Mouse (Mus musculus) neural tube, embryonic 12.5 days (tissue): ENCODE results near the gene Fam19a4. TPM values are rescaled to one million over a fixed set of nuclear protein-coding genes. Genes with fewer than 3 reads are reported as not detected.

Experiments used
- ATAC-seq: fragments of 200-750 bp; cut with Nextera tagmentation; 2 replicates; pipeline ENCODE4 v1.8.0; 2017; ENCODE audit warnings: low read depth, mild to moderate bottlenecking, moderate TSS enrichment, moderate library complexity; ENCODE audit not compliant: low FRiP score
- H3K27ac ChIP-seq: fragments of 300-500 bp; sonication (generic); 2 replicates; pipeline ENCODE4 v1.5.1; 2016
- H3K27me3 ChIP-seq: fragments of 300-500 bp; sonication (generic); replicated peaks from 2 replicates; pipeline ENCODE4 v1.6.1; 2016; ENCODE audit warnings: mild to moderate bottlenecking
- H3K36me3 ChIP-seq: fragments of 300-500 bp; sonication (generic); 2 replicates; pipeline ENCODE4 v1.6.1; 2016; ENCODE audit warnings: mild to moderate bottlenecking
- H3K4me1 ChIP-seq: fragments of 300-500 bp; sonication (generic); 2 replicates; pipeline ENCODE4 v1.6.1; 2016
- H3K4me2 ChIP-seq: fragments of 300-500 bp; sonication (generic); replicated peaks from 2 replicates; pipeline ENCODE4 v1.6.1; 2016; ENCODE audit warnings: mild to moderate bottlenecking
- H3K4me3 ChIP-seq: fragments of 300-500 bp; sonication (generic); 2 replicates; pipeline ENCODE4 v1.5.1; 2016
- H3K9ac ChIP-seq: fragments of 300-500 bp; sonication (generic); 2 replicates; pipeline ENCODE4 v1.6.1; 2016; ENCODE audit warnings: mild to moderate bottlenecking
- H3K9me3 ChIP-seq: fragments of 300-500 bp; sonication (generic); 2 replicates; pipeline ENCODE4 v1.6.1; 2016; ENCODE audit warnings: mild to moderate bottlenecking
- WGBS: fragments of 180-500 bp; shearing (Covaris S2); methylation state at CpG from one replicate; pipeline ENCODE4 v1.1.7; 2016; 5-methylcytosine and 5-hydroxymethylcytosine counted together
- polyA plus RNA-seq: library from polyadenylated mRNA; unstranded; fragments of >200 nt; fragmentation: Nextera tagmentation; extraction: Ambion mirVana; gene quantifications from 2 replicates; pipeline ENCODE4 v1.2.1, GENCODE M21; 2016

Fam19a4 gene
- polyA plus RNA-seq, 1 experiment from 2014 or later: 8.5 TPM

DNA sequence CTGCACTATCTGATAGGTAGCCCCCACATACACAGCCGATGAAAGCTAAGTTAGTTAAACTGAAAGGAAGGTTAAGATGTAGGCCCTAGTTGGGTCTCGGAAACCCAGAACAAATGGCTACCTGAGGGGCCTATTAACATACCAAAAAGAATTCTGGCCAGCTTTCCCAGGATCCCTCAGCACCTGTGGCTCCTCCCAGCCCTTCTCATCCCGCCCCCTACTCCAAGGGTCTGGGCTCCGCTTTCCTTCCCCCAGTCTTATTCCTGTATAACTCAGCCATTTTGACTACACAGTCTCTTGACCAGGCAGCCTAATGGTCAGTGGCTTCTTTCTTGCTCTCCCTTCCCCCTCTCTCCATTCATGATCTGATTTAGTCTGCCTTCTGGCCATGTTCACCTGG lies 13.7 kb downstream of the Fam19a4 start:
- no peak for ATAC-seq
- Histone ChIP-seq H3K27ac (no peak overlapping the region), H3K4me3 (no peak overlapping the region), H3K27me3 (no peaks in the 10 kb centered on the region), H3K9ac (no peak overlapping the region), H3K9me3 (no peaks in the 10 kb centered on the region), H3K36me3 (no peaks in the 10 kb centered on the region), H3K4me1 (0 out of 2 replicates have a peak, but pooled peaks cover 8% of the 10 kb centered on the region), H3K4me2 (no peak overlapping the region)
- 83% methylated on average over 4 of the region's 4 CpGs for WGBS

DNA sequence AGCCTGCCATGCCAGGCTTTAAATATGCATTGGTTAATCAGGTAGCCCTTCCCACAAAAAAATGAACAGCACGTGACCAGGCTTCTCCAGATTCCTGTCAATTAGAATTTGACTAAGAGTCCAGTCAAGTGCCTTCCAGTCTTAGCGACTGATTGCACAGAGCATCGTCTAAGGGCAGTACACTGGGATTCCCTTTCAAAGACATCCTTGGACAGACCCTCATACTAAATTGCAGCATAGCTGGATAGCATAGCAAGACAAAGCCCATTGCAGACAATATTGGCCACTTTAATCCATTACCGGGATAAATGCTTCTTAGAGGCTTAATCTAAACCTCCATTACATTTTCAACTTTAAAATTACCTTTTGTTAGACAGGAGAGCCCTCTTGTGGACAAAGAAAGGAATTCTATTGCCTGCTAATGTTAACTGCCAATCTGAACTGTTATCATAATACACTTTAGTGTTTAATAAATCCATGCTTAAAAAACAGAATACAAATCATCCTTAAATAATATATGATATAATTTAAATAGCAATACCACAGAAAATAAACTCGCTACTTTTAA lies 33.0 kb downstream of the Fam19a4 start:
- H3K9ac ChIP-seq: no peak overlapping the region
- no peak overlapping the region for H3K27ac ChIP-seq
- no peaks in the 10 kb centered on the region for H3K27me3 ChIP-seq
- H3K9me3 ChIP-seq: no peaks in the 10 kb centered on the region
- no peak overlapping the region for H3K4me3 ChIP-seq
- WGBS: 57% methylated on average over 5 of the region's 5 CpGs
- H3K36me3 ChIP-seq: no peaks in the 10 kb centered on the region
- no peak overlapping the region for H3K4me2 ChIP-seq
- peak; percentile 50; the same call in 1 of the 2 replicates for ATAC-seq
- H3K4me1 ChIP-seq: no peaks in the 10 kb centered on the region

- no peaks in the 10 kb centered on the region for H3K4me1 ChIP-seq
- no peaks in the 10 kb centered on the region for H3K27me3 ChIP-seq
- H3K27ac ChIP-seq: no peak overlapping the region
- no peaks in the 10 kb centered on the region for H3K9me3 ChIP-seq
- no peak overlapping the region for H3K4me2 ChIP-seq
- H3K4me3 ChIP-seq: no peak overlapping the region
- 71% methylated on average over 2 of the region's 2 CpGs for WGBS
- H3K36me3 ChIP-seq: no peaks in the 10 kb centered on the region
- no peak overlapping the region for H3K9ac ChIP-seq
- ATAC-seq: no peak
Observed at GRCm38 (mm10) chr6:97019323-97019722, 40.9 kb downstream of the Fam19a4 start.

DNA sequence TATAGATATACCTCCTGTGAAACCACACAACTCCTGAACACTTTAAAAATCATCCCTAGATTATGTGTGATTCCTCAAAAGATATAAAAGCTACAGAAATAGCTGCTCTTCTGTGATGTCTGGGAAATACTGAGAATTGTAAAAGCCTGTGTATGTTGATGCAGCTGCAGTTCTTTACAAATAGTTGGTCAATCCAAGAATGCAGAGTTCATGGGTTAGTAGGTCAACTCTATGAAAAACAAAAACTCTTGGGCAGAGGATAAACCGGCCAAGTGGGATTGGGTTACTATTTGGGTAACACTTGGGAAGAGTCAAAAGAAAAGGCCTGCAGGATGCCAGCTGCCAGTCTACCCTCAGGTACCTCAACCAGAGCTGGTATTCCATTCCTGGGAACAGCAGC lies 43.5 kb downstream of the Fam19a4 start:
- Histone ChIP-seq H3K36me3 (no peaks in the 10 kb centered on the region), H3K9ac (no peak overlapping the region), H3K27me3 (no peaks in the 10 kb centered on the region), H3K4me1 (no peaks in the 10 kb centered on the region), H3K4me2 (no peak overlapping the region), H3K4me3 (no peak overlapping the region), H3K27ac (no peak overlapping the region), H3K9me3 (no peaks in the 10 kb centered on the region)
- no peak for ATAC-seq
- 85% methylated on average over 1 of the region's 1 CpGs for WGBS

DNA sequence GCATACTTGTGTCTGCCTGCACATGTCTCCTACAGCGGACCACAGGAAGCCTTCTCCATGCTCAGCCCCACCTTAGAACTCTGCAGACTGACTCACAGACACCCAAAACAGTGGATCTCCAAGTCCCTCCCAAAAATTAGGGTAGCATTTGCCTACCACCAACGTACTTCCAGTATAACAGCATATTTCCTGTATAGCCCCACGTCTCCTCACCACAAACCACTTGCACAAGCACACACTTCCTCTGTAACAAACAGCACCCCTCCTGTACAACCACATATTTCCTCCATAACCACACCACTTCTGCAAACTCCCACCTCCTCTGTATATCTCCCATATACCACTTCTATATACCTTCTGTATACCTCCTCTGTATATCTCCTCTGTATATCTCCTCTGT lies 44.2 kb downstream of the Fam19a4 start:
- H3K9ac ChIP-seq: no peak overlapping the region
- H3K4me2 ChIP-seq: no peak overlapping the region
- H3K27ac ChIP-seq: no peak overlapping the region
- H3K27me3 ChIP-seq: no peaks in the 10 kb centered on the region
- no peak for ATAC-seq
- H3K4me1 ChIP-seq: no peaks in the 10 kb centered on the region
- no peaks in the 10 kb centered on the region for H3K36me3 ChIP-seq
- 83% methylated on average over 3 of the region's 3 CpGs for WGBS
- H3K4me3 ChIP-seq: no peak overlapping the region
- H3K9me3 ChIP-seq: no peaks in the 10 kb centered on the region

DNA sequence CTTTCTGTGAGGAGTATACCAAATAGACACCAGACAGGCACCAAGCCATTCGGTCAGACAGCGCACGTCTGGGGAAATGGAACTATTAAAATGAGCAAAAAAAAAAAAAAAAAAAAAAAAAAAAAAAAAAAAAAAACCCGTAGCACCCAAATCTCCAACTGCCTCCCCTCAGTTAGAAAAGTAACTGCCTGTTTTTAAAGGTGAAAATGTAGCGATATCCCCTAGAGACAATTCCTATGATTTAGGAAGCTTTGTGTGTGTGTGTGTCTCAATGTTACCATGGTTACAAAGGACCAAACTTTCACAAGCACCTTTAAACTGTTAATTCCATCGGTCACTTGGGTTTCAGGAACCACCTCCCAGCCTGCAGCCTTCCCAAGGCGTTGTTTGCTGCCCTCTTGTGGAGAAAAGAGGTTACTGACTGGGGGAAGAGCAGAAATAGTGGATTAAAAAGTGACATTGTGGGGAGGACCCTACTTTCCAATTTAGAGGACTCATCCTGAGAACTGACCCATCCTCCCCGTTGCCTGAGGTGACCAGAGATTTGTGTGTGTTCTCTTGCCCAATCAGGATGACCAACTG lies 53.6 kb downstream of the Fam19a4 start:
- Histone ChIP-seq H3K9me3 (no peaks in the 10 kb centered on the region), H3K36me3 (no peaks in the 10 kb centered on the region), H3K27me3 (no peaks in the 10 kb centered on the region; the same call in 1 of the 2 replicates), H3K27ac (no peak overlapping the region), H3K4me1 (no peaks in the 10 kb centered on the region), H3K9ac (no peak overlapping the region), H3K4me3 (no peak overlapping the region), H3K4me2 (no peak overlapping the region)
- 41% methylated on average over 8 of the region's 8 CpGs for whole genome bisulfite sequencing
- ATAC-seq: no peak

DNA sequence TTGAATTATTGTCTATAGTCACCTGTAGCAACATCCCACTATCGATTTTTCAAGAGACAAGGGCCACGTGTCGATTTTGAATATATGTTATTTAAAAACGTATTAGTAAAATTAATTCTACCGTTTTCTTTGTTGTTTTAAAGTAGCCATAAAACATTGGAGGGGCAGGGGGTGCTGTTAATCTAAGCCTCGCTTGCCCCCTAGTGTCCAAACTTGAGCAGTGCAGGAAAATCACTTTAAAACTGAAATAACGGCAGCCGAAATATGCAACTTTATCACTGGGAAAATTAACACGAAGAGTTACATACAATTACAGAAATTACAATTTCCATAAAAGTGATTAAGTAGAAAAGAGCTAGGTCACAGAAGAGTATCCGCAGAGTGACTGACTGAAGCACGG lies 55.2 kb downstream of the Fam19a4 start:
- no peak overlapping the region for H3K9ac ChIP-seq
- H3K27me3 ChIP-seq: no peaks in the 10 kb centered on the region; the same call in 1 of the 2 replicates
- H3K4me1 ChIP-seq: no peaks in the 10 kb centered on the region
- no peak overlapping the region for H3K4me3 ChIP-seq
- H3K9me3 ChIP-seq: no peaks in the 10 kb centered on the region
- no peak for ATAC-seq
- no peak overlapping the region for H3K4me2 ChIP-seq
- H3K36me3 ChIP-seq: no peaks in the 10 kb centered on the region
- H3K27ac ChIP-seq: no peak overlapping the region
- 22% methylated on average over 11 of the region's 11 CpGs for WGBS

DNA sequence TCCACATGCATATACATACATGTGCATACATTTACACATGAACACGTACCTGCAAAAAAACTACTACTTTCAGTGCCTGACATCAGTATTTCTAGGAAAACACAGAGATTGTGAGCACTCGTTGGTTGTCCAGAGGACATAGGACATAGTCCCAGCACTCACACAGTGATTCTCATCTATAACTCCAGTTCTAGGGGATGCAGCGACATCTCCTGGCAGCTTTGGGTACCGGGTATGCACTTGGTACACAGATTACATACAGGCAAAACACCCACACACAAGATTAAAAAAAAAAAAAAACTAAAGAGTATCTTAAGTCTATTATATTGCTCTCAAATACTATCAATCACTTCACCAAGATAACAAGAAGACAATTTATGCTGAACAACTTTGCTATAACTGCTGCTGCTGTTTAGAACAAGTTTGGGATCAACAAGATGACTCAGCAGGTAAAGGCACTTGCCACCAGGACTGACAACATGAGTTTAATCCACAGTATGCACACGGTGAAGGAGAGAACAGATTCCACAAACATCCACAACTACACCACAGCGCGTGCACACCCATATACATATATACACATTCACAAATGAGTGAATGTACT lies 64.6 kb downstream of the Fam19a4 start:
- H3K36me3 ChIP-seq: no peaks in the 10 kb centered on the region
- no peaks in the 10 kb centered on the region for H3K9me3 ChIP-seq
- WGBS: 88% methylated on average over 7 of the region's 7 CpGs
- H3K4me2 ChIP-seq: no peak overlapping the region
- no peak for ATAC-seq
- H3K27me3 ChIP-seq: no peaks in the 10 kb centered on the region
- no peak overlapping the region for H3K27ac ChIP-seq
- H3K9ac ChIP-seq: no peak overlapping the region
- H3K4me3 ChIP-seq: no peak overlapping the region
- H3K4me1 ChIP-seq: no peaks in the 10 kb centered on the region

GRCm38 (mm10) chr6:96991741-96992140 lies 68.5 kb downstream of the Fam19a4 start:
- H3K4me3 ChIP-seq: no peak overlapping the region
- H3K9me3 ChIP-seq: no peaks in the 10 kb centered on the region
- no peaks in the 10 kb centered on the region for H3K4me1 ChIP-seq
- no peak overlapping the region for H3K9ac ChIP-seq
- 88% methylated on average over 1 of the region's 1 CpGs for WGBS
- H3K27me3 ChIP-seq: no peaks in the 10 kb centered on the region
- no peak overlapping the region for H3K27ac ChIP-seq
- no peaks in the 10 kb centered on the region for H3K36me3 ChIP-seq
- H3K4me2 ChIP-seq: no peak overlapping the region
- ATAC-seq: no peak

DNA sequence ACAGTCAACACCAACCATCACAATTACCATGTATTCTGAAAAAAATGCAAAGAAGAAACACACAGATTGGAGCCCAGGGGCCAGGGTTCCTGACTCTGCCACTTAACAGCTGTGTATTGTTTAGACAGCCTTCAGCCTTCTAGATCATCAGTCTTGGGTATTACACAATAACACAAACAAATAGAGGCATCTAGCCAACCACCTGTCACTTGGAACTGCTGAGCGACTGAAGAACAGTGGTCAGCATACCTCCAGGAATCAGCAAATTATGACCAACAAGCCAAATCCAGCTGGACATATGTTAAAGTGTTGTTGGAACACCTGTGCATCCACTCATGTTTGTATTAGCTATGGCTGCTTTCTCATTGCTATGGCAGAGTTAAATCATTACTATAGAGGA lies 82.7 kb downstream of the Fam19a4 start:
- H3K9me3 ChIP-seq: no peaks in the 10 kb centered on the region
- WGBS: 92% methylated on average over 1 of the region's 1 CpGs
- H3K9ac ChIP-seq: no peak overlapping the region
- H3K4me2 ChIP-seq: no peak overlapping the region
- H3K36me3 ChIP-seq: no peaks in the 10 kb centered on the region
- H3K27ac ChIP-seq: no peak overlapping the region
- H3K4me1 ChIP-seq: no peaks in the 10 kb centered on the region
- no peaks in the 10 kb centered on the region for H3K27me3 ChIP-seq
- ATAC-seq: no peak
- no peak overlapping the region for H3K4me3 ChIP-seq

DNA sequence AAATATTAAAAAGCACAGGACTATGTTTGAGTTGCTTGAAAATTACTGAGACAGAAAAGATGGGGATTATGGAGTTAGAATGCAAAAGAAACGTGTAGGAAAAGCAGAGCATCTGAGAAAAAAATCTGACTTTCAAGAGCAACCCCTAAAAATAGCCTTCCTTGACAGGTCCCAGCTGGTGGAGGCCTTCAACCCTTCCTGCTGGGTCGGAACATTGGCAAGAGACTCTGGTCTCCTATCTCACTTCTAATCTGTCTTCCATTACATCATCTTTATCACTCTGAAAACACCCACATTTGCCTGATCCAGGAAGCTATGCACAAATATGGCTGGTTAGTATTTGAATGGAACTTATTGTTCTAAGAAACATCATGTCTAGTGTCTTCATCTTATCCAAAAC lies 115.4 kb downstream of the Fam19a4 start:
- no peak overlapping the region for H3K9ac ChIP-seq
- no peaks in the 10 kb centered on the region for H3K9me3 ChIP-seq
- no peak for ATAC-seq
- no peak overlapping the region for H3K4me2 ChIP-seq
- H3K4me3 ChIP-seq: no peak overlapping the region
- H3K27me3 ChIP-seq: no peaks in the 10 kb centered on the region
- 63% methylated on average over 2 of the region's 2 CpGs for WGBS
- no peak overlapping the region for H3K27ac ChIP-seq
- no peaks in the 10 kb centered on the region for H3K4me1 ChIP-seq
- no peaks in the 10 kb centered on the region for H3K36me3 ChIP-seq

DNA sequence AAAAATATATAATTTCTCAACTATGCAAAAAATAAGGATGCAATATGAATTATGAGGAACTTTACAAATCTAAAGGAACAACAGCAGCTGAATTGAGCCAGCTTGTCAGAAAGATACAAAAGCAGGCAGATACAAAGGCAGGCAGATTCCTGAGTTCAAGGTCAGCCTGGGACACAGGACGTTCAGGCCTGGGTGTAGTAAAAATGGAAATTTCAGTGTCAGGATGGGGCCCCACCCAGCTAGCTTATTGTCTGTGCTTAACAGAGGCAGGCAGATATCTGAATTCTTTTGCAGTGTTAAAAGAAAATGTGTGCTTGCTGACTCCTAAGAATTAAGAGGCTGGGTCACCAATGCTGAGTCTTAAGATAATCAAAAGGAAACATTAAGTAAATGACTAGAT lies 124.4 kb downstream of the Fam19a4 start:
- H3K9me3 ChIP-seq: no peaks in the 10 kb centered on the region
- H3K27ac ChIP-seq: no peak overlapping the region
- no peaks in the 10 kb centered on the region for H3K27me3 ChIP-seq
- H3K4me1 ChIP-seq: no peaks in the 10 kb centered on the region
- ATAC-seq: no peak
- no peak overlapping the region for H3K4me3 ChIP-seq
- no peak overlapping the region for H3K4me2 ChIP-seq
- WGBS: 70% methylated on average over 1 of the region's 1 CpGs
- no peak overlapping the region for H3K9ac ChIP-seq
- no peaks in the 10 kb centered on the region for H3K36me3 ChIP-seq

GRCm38 (mm10) chr6:96909061-96909480 lies 151.1 kb downstream of the Fam19a4 start:
- peak; percentile 63 for ATAC-seq
- 16% methylated on average over 8 of the region's 8 CpGs for WGBS
- Histone ChIP-seq H3K36me3 (no peaks in the 10 kb centered on the region), H3K27me3 (no peaks in the 10 kb centered on the region), H3K4me2 (peak overlapping the region; percentile 15; the same call in 1 of the 2 replicates), H3K4me1 (no peaks in the 10 kb centered on the region), H3K27ac (no peak overlapping the region), H3K4me3 (no peak overlapping the region), H3K9me3 (no peaks in the 10 kb centered on the region), H3K9ac (no peak overlapping the region)
